Mouse (Mus musculus) left cerebral cortex, postnatal 4 days (tissue): ENCODE measurements around the gene Tuft1. TPM values are rescaled to one million over a fixed set of nuclear protein-coding genes. Genes with fewer than 3 reads are reported as not detected.
A peak's percentile ranks its signal among the peaks of the same experiment; 100 is the strongest.
"Not testable (repeated sequence)": the region's sequence is repeated elsewhere in the genome, so short reads cannot be mapped to it uniquely, and the experiment has no call there.

Experiments
- DNase-seq: peaks from one replicate; pipeline ENCODE4 v3.0.0-alpha.2; 2022
- intact Hi-C: fragments of 180-260 bp; cut with DNase I; formaldehyde crosslinking; loops from one replicate; pipeline ENCODE4 v1.15.1; 2025
- total RNA-seq, 2 experiments: library from RNA; stranded (reverse); gene quantifications; 2 replicates each; pipeline ENCODE4 v1.2.3; 2021

The Tuft1 gene
- total RNA-seq = 1 to 10 TPM; 2.3 to 2.9 TPM

GRCm38 (mm10) chr3:94658740-94659095 lies at the start of gene Tuft1:
Tuft1 (minus strand) TSS chr3:94658872.
- intact Hi-C loops = not testable (repeated sequence)
- peak; percentile 59 for DNase-seq

GRCm38 (mm10) chr3:94703364-94703763 lies 44.7 kb upstream of the Tuft1 start:
- intact Hi-C loops = loop anchor here (5.0 kb wide), 1 partner anchor 244 kb away; no protein-coding TSS in a partner anchor
- peak; percentile 27 for DNase-seq

- no peak for DNase-seq
- intact Hi-C loops = loop anchor here (5.0 kb wide), 1 partner anchor 244 kb away; no protein-coding TSS in a partner anchor
Observed at GRCm38 (mm10) chr3:94702856-94703255, 44.2 kb upstream of the Tuft1 start.

GRCm38 (mm10) chr3:94702163-94702810 lies 43.6 kb upstream of the Tuft1 start:
- intact Hi-C loops = loop anchor here (5.0 kb wide), 1 partner anchor 245 kb away; no protein-coding TSS in a partner anchor
- not testable (repeated sequence) for DNase-seq

- DNase-seq, intact Hi-C loops: not testable (repeated sequence)
Observed at GRCm38 (mm10) chr3:94696257-94696656, 37.6 kb upstream of the Tuft1 start.

GRCm38 (mm10) chr3:94695591-94695990 lies 36.9 kb upstream of the Tuft1 start:
- intact Hi-C loops = not testable (repeated sequence)

GRCm38 (mm10) chr3:94693874-94694273 lies 35.2 kb upstream of the Tuft1 start:
- DNase-seq, intact Hi-C loops: not testable (repeated sequence)

More at GRCm38 (mm10) chr3:94695591-94695990, 36.9 kb upstream of the Tuft1 start:
- DNase-seq = not testable (repeated sequence)

GRCm38 (mm10) chr3:94693329-94693825 lies 34.7 kb upstream of the Tuft1 start, which contains the start of gene Selenbp2:
Selenbp2 (plus strand) TSS chr3:94693556.
- intact Hi-C loops = no loop called here
- no peak for DNase-seq

GRCm38 (mm10) chr3:94691694-94692093 lies 33.0 kb upstream of the Tuft1 start:
- DNase-seq, intact Hi-C loops: not testable (repeated sequence)

GRCm38 (mm10) chr3:94690616-94691247 lies 32.1 kb upstream of the Tuft1 start:
- intact Hi-C loops = no loop called here
- no peak for DNase-seq

- DNase-seq, intact Hi-C loops: not testable (repeated sequence)
Observed at GRCm38 (mm10) chr3:94690162-94690561, 31.5 kb upstream of the Tuft1 start.

GRCm38 (mm10) chr3:94689195-94689594 lies 30.5 kb upstream of the Tuft1 start:
- intact Hi-C loops, DNase-seq: not testable (repeated sequence)

- DNase-seq, intact Hi-C loops: not testable (repeated sequence)
Observed at GRCm38 (mm10) chr3:94688698-94689097, 30.0 kb upstream of the Tuft1 start.

GRCm38 (mm10) chr3:94685989-94686772 lies 27.5 kb upstream of the Tuft1 start:
- DNase-seq, intact Hi-C loops: not testable (repeated sequence)

- intact Hi-C loops = no loop called here
- no peak for DNase-seq
Observed at GRCm38 (mm10) chr3:94683646-94684045, 25.0 kb upstream of the Tuft1 start.

- intact Hi-C loops = no loop called here
- no peak for DNase-seq
Observed at GRCm38 (mm10) chr3:94680783-94681182, 22.1 kb upstream of the Tuft1 start.

GRCm38 (mm10) chr3:94680032-94680431 lies 21.4 kb upstream of the Tuft1 start:
- intact Hi-C loops, DNase-seq: not testable (repeated sequence)

GRCm38 (mm10) chr3:94679351-94679841 lies 20.7 kb upstream of the Tuft1 start:
- intact Hi-C loops = no loop called here
- DNase-seq = no peak

- intact Hi-C loops, DNase-seq: not testable (repeated sequence)
Observed at GRCm38 (mm10) chr3:94675101-94675500, 16.4 kb upstream of the Tuft1 start.

GRCm38 (mm10) chr3:94665896-94666295 lies 7.2 kb upstream of the Tuft1 start:
- intact Hi-C loops = not testable (repeated sequence)

More at GRCm38 (mm10) chr3:94665896-94666295, 7.2 kb upstream of the Tuft1 start:
- DNase-seq = not testable (repeated sequence)
